Mouse (Mus musculus): ENCODE measurements around the gene Usp3. TPM values are rescaled to one million over a fixed set of nuclear protein-coding genes. Genes with fewer than 3 reads are reported as not detected.
A peak's percentile ranks its signal among the peaks of the same experiment; 100 is the strongest.

The Usp3 gene
- polyA plus RNA-seq (2015; fragmentation: Nextera tagmentation; extraction: Ambion mirVana), result 13.1 and 13.4 TPM in 2 replicates

- under 1% methylated on average over 73 of the region's 73 CpGs for WGBS (ENCODE audit: insufficient replicate concordance)
- Histone ChIP-seq H3K4me2 (peak within 1 kb of the TSS; percentile 95), H3K4me1 (replicated peaks) (peaks cover 60% of the 10 kb centered on the region), H3K27ac (replicated peaks) (peak within 1 kb of the TSS; percentile 88), H3K4me3 (replicated peaks) (peak within 1 kb of the TSS; percentile 92), H3K27me3 (no peaks in the 10 kb centered on the region), H3K9ac (peak within 1 kb of the TSS; percentile 93), H3K9me3 (replicated peaks) (no peaks in the 10 kb centered on the region), H3K36me3 (replicated peaks) (no peaks in the 10 kb centered on the region)
- ATAC-seq (ENCODE audit: insufficient read depth), result peak; percentile 85
Measured at GRCm38 (mm10) chr9:66592708-66593612, at the start of gene Usp3. Gene Usp3, minus strand, starts transcription at chr9:66593142.

GRCm38 (mm10) chr9:66640491-66640890, 47.5 kb upstream of the Usp3 start:
- ATAC-seq (ENCODE audit: insufficient read depth), result no peak
- H3K9me3 ChIP-seq (replicated peaks), result no peaks in the 10 kb centered on the region
- H3K9ac ChIP-seq, result no peak overlapping the region
- H3K4me1 ChIP-seq (replicated peaks), result no peaks in the 10 kb centered on the region
- WGBS (ENCODE audit: insufficient replicate concordance), result 64% methylated on average over 7 of the region's 7 CpGs
- H3K4me3 ChIP-seq (replicated peaks), result no peak overlapping the region
- no peak overlapping the region for H3K27ac ChIP-seq (replicated peaks)
- no peaks in the 10 kb centered on the region for H3K36me3 ChIP-seq (replicated peaks)
- no peak overlapping the region for H3K4me2 ChIP-seq
- H3K27me3 ChIP-seq, result no peaks in the 10 kb centered on the region

- Histone ChIP-seq H3K4me3 (replicated peaks) (no peak overlapping the region), H3K36me3 (replicated peaks) (no peaks in the 10 kb centered on the region), H3K27ac (replicated peaks) (no peak overlapping the region), H3K4me1 (replicated peaks) (no peaks in the 10 kb centered on the region), H3K4me2 (no peak overlapping the region), H3K9ac (no peak overlapping the region), H3K27me3 (no peaks in the 10 kb centered on the region), H3K9me3 (replicated peaks) (no peaks in the 10 kb centered on the region)
- 82% methylated on average over 2 of the region's 2 CpGs for WGBS (ENCODE audit: insufficient replicate concordance)
- no peak for ATAC-seq (ENCODE audit: insufficient read depth)
Measured at GRCm38 (mm10) chr9:66639626-66640025, 46.7 kb upstream of the Usp3 start.

GRCm38 (mm10) chr9:66632441-66632840, 39.5 kb upstream of the Usp3 start:
- H3K4me2 ChIP-seq, result no peak overlapping the region
- H3K27ac ChIP-seq (replicated peaks), result no peak overlapping the region
- WGBS (ENCODE audit: insufficient replicate concordance), result 62% methylated on average over 1 of the region's 1 CpGs
- ATAC-seq (ENCODE audit: insufficient read depth), result no peak
- no peaks in the 10 kb centered on the region for H3K36me3 ChIP-seq (replicated peaks)
- H3K4me3 ChIP-seq (replicated peaks), result no peak overlapping the region
- H3K9ac ChIP-seq, result no peak overlapping the region
- H3K4me1 ChIP-seq (replicated peaks), result peaks cover 4% of the 10 kb centered on the region; the same call in 1 of the 2 replicates
- no peaks in the 10 kb centered on the region for H3K27me3 ChIP-seq
- H3K9me3 ChIP-seq (replicated peaks), result no peaks in the 10 kb centered on the region

- no peak overlapping the region for H3K4me2 ChIP-seq
- no peak overlapping the region for H3K27ac ChIP-seq (replicated peaks)
- 47% methylated on average over 1 of the region's 1 CpGs for WGBS (ENCODE audit: insufficient replicate concordance)
- H3K9me3 ChIP-seq (replicated peaks), result no peaks in the 10 kb centered on the region
- H3K9ac ChIP-seq, result no peak overlapping the region
- H3K4me3 ChIP-seq (replicated peaks), result no peak overlapping the region
- no peaks in the 10 kb centered on the region for H3K27me3 ChIP-seq
- H3K36me3 ChIP-seq (replicated peaks), result no peaks in the 10 kb centered on the region
- peaks cover 4% of the 10 kb centered on the region; the same call in 1 of the 2 replicates for H3K4me1 ChIP-seq (replicated peaks)
- no peak for ATAC-seq (ENCODE audit: insufficient read depth)
Measured at GRCm38 (mm10) chr9:66630931-66631330, 38.0 kb upstream of the Usp3 start.

DNA sequence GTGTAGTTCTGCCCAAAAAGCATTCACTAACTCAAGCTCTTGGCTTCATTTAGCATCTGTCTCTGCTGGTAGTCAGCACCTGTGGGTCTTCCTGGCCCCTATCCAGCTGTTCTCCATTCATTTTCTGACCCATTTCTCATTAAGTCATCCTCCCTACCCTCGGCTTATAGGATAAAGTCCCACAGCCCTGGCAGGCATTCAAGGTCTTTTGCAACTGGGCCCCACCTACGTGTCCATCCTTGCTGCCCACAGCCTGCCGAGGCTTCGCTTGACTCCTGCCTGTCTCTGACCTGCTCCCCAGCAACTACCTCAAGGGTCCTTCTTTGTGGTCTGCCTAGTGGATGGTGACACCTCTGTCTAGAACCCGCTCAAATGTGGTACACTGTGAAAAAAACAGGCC, 33.7 kb upstream of the Usp3 start:
- peak; percentile 49 for ATAC-seq (ENCODE audit: insufficient read depth)

GRCm38 (mm10) chr9:66625974-66626530, 33.1 kb upstream of the Usp3 start:
- H3K4me3 ChIP-seq (replicated peaks), result no peak overlapping the region
- no peaks in the 10 kb centered on the region for H3K27me3 ChIP-seq
- peak overlapping the region; percentile 39; the same call in 1 of the 2 replicates for H3K27ac ChIP-seq (replicated peaks)
- H3K36me3 ChIP-seq (replicated peaks), result no peaks in the 10 kb centered on the region
- no peaks in the 10 kb centered on the region for H3K9me3 ChIP-seq (replicated peaks)
- H3K4me1 ChIP-seq (replicated peaks), result peaks cover 20% of the 10 kb centered on the region
- H3K9ac ChIP-seq, result no peak overlapping the region
- H3K4me2 ChIP-seq, result no peak overlapping the region
- ATAC-seq (ENCODE audit: insufficient read depth), result peak; percentile 63
- 66% methylated on average over 4 of the region's 4 CpGs for WGBS (ENCODE audit: insufficient replicate concordance)

More for the DNA sequence above, 33.7 kb upstream of the Usp3 start:
- H3K36me3 ChIP-seq (replicated peaks), result no peaks in the 10 kb centered on the region
- H3K4me1 ChIP-seq (replicated peaks), result peaks cover 14% of the 10 kb centered on the region
- no peaks in the 10 kb centered on the region for H3K9me3 ChIP-seq (replicated peaks)
- no peak overlapping the region for H3K4me2 ChIP-seq
- H3K27me3 ChIP-seq, result no peaks in the 10 kb centered on the region
- 52% methylated on average over 5 of the region's 5 CpGs for WGBS (ENCODE audit: insufficient replicate concordance)
- H3K9ac ChIP-seq, result no peak overlapping the region
- H3K4me3 ChIP-seq (replicated peaks), result no peak overlapping the region
- H3K27ac ChIP-seq (replicated peaks), result peak overlapping the region; percentile 39; the same call in 1 of the 2 replicates

DNA sequence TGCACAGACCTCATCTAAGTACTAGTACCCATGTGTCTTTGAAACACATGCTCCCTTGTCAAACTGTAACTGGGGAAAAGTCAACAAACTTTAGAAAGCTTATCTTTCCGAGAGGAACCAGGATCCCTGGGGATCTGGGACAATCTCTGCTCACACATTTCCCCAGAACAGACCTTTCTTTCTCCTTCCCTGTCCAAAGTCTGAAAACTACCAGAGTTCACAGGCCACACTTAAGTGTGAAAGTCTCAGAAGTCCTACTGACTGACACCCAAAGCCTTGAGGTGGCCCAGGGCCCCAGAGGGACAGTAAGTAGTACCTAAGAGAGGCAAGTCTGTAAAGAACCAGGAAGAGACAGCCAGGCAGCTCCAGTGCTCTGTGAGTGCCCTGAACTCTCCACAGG, 31.9 kb upstream of the Usp3 start:
- H3K4me1 ChIP-seq (replicated peaks), result peaks cover 32% of the 10 kb centered on the region
- H3K36me3 ChIP-seq (replicated peaks), result no peaks in the 10 kb centered on the region
- no peak overlapping the region for H3K4me3 ChIP-seq (replicated peaks)
- H3K9me3 ChIP-seq (replicated peaks), result no peaks in the 10 kb centered on the region
- ATAC-seq (ENCODE audit: insufficient read depth), result no peak
- no peak overlapping the region for H3K4me2 ChIP-seq
- 51% methylated on average over 1 of the region's 1 CpGs for WGBS (ENCODE audit: insufficient replicate concordance)
- no peak overlapping the region for H3K9ac ChIP-seq
- H3K27ac ChIP-seq (replicated peaks), result 0 out of 2 replicates have a peak overlapping the region, but pooled peaks have one; percentile 17
- H3K27me3 ChIP-seq, result no peaks in the 10 kb centered on the region

DNA sequence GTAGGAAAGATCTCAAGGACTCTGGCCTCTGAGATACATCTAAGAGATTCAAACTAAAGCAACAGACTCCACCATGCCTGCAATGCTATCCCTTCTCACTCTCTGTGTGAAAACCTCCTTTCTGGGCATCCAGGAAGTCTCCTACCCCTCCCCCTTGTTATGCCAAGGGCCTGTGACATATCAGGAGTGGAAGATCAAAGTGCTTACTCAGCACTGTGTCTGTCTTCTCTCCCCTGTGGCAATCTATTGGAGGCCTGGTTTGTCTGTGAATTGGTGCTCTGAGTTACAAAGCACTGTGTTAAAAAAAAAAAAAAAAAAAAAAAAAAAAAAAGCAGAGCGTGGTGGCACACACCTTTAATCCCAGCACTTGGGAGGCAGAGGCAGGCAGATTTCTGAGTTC, 30.7 kb upstream of the Usp3 start:
- H3K4me1 ChIP-seq (replicated peaks), result peaks cover 39% of the 10 kb centered on the region
- no peak overlapping the region for H3K4me3 ChIP-seq (replicated peaks)
- no peak for ATAC-seq (ENCODE audit: insufficient read depth)
- H3K9ac ChIP-seq, result no peak overlapping the region
- no peak overlapping the region for H3K27ac ChIP-seq (replicated peaks)
- WGBS (ENCODE audit: insufficient replicate concordance), result 86% methylated on average over 1 of the region's 1 CpGs
- H3K36me3 ChIP-seq (replicated peaks), result no peaks in the 10 kb centered on the region
- no peaks in the 10 kb centered on the region for H3K9me3 ChIP-seq (replicated peaks)
- H3K4me2 ChIP-seq, result no peak overlapping the region
- no peaks in the 10 kb centered on the region for H3K27me3 ChIP-seq

GRCm38 (mm10) chr9:66620581-66620981, 27.6 kb upstream of the Usp3 start:
- Histone ChIP-seq H3K4me2 (peak overlapping the region; percentile 19), H3K36me3 (replicated peaks) (no peaks in the 10 kb centered on the region), H3K27me3 (no peaks in the 10 kb centered on the region), H3K9ac (0 out of 2 replicates have a peak overlapping the region, but pooled peaks have one; percentile 15), H3K4me3 (replicated peaks) (no peak overlapping the region), H3K4me1 (replicated peaks) (peaks cover 36% of the 10 kb centered on the region), H3K9me3 (replicated peaks) (no peaks in the 10 kb centered on the region), H3K27ac (replicated peaks) (no peak overlapping the region)
- peak; percentile 84 for ATAC-seq (ENCODE audit: insufficient read depth)
- WGBS (ENCODE audit: insufficient replicate concordance), result 12% methylated on average over 6 of the region's 6 CpGs

DNA sequence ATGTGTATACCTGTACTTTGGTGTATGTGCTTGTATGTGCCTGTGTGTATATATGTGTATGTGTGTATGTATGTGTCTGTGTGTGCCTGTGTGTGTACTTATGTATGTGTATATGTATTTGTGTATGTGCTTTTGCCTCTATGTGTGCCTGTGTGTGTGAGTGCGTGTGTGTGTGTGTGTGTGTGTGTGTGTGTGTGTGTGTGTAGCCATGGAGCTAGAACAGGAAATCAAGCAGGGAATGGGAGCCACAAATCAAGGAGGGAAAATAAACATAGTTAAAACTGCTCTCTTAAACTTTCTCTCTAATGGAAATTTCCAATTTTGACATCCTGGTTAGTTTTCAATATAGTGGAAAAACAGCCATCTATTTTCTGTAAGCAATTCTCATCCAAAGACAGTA, 27.1 kb upstream of the Usp3 start:
- no peaks in the 10 kb centered on the region for H3K9me3 ChIP-seq (replicated peaks)
- no peaks in the 10 kb centered on the region for H3K27me3 ChIP-seq
- H3K27ac ChIP-seq (replicated peaks), result no peak overlapping the region
- WGBS (ENCODE audit: insufficient replicate concordance), result 60% methylated on average over 1 of the region's 1 CpGs
- no peaks in the 10 kb centered on the region for H3K36me3 ChIP-seq (replicated peaks)
- no peak for ATAC-seq (ENCODE audit: insufficient read depth)
- H3K4me2 ChIP-seq, result peak overlapping the region; percentile 19; the same call in 1 of the 2 replicates
- peaks cover 34% of the 10 kb centered on the region for H3K4me1 ChIP-seq (replicated peaks)
- H3K4me3 ChIP-seq (replicated peaks), result no peak overlapping the region
- no peak overlapping the region for H3K9ac ChIP-seq
